Mouse (Mus musculus): ENCODE measurements around the gene Bsn. TPM values are rescaled to one million over a fixed set of nuclear protein-coding genes. Genes with fewer than 3 reads are reported as not detected.
A peak's percentile ranks its signal among the peaks of the same experiment; 100 is the strongest.

Gene Bsn
- polyA plus RNA-seq, 1 experiment = not detected

DNA sequence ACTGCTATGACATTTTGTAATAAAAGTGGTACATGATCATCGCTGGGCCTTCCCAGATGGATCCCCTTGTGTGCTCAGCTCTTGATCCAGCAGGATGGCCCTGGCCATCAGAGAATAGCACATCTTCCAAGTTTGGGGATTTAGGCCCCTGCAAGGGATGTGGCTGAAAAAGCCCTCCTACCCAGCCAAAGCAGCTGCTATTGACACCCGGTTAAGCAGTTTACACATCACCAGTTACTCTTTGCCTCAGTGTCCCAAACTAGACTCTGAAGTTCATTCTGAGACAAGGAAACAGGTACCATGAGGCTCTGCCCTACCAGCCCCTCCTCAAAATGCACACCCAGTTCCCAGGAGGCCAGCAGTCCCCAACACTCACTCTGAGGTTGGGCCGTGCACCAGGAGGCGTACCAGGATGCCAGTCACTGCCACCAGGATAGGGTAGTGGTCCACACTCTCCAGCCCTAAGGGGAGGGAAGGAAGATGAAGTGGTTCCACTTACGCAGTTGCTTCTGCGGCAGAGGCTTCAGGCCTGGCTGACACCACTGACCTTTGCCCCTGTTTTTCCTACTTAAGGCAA, 134.4 kb downstream of the Bsn start:
- WGBS = 85% methylated on average over 6 of the region's 6 CpGs
- Histone ChIP-seq H3K4me3 (ENCODE audit: insufficient read depth, low read depth, low read length) (no peak overlapping the region), H3K27ac (ENCODE audit: insufficient read depth, low read depth, low read length) (no peak overlapping the region), H3K4me1 (ENCODE audit: control insufficient read depth, insufficient read depth, low read length) (peaks cover 11% of the 10 kb centered on the region)
- TF ChIP-seq POLR2A (IDR thresholded peaks at IDR 0.05; ENCODE audit: insufficient read depth, low read depth, low read length) = no peak

DNA sequence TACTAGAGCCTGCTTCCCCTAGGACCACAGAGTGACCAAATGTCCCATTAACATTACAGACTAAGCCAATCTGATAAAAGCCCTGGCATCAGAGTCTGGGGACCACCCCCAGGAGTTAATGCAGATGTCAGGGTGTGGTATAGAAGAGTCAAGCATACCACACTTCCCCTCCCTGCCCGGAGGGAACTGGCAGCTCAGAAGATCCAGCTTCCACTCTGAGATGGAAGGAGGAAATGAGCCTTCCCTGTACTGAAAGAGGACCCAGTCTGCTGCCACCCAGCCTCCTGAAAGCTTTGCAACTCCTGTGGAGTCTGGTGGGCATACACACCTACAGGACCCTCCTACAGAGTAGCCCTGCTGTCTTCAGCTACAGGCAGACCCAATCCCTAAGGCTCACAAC, 135.1 kb downstream of the Bsn start:
- Histone ChIP-seq H3K27ac (ENCODE audit: insufficient read depth, low read depth, low read length) (no peak overlapping the region), H3K4me3 (ENCODE audit: insufficient read depth, low read depth, low read length) (no peak overlapping the region), H3K4me1 (ENCODE audit: control insufficient read depth, insufficient read depth, low read length) (peaks cover 15% of the 10 kb centered on the region)
- 92% methylated on average over 1 of the region's 1 CpGs for WGBS
- TF ChIP-seq POLR2A (IDR thresholded peaks at IDR 0.05; ENCODE audit: insufficient read depth, low read depth, low read length) (no peak), CTCF (IDR thresholded peaks at IDR 0.05; ENCODE audit: insufficient read depth, low read depth, low read length) (no peak)

DNA sequence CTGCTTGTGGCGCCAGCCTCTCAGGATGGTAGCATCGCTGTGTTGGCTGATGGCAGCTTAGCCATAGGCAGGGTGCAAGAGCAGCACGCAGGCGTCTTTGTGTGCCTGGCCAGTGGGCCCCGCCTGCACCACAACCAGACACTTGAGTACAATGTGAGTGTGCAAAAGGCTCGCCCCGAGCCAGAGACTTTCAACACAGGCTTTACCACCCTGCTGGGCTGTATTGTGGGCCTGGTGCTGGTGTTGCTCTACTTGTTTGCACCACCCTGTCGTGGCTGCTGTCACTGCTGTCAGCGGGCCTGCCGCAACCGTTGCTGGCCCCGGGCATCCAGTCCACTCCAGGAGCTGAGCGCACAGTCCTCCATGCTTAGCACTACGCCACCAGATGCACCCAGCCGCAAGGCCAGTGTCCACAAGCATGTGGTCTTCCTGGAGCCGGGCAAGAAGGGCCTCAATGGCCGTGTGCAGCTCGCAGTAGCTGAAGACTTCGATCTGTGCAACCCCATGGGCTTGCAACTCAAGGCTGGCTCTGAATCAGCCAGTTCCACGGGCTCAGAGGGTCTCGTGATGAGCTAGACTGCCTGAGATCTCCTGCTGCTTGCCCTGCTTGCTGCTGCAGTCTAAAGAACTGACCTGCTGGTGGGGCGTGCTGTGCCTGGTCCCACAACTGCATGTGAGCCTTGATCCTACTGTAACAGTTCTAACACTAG, 135.7 kb downstream of the Bsn start:
- WGBS = 89% methylated on average over 22 of the region's 22 CpGs
- no peak overlapping the region for H3K27ac ChIP-seq (ENCODE audit: insufficient read depth, low read depth, low read length)
- no peak for TF ChIP-seq POLR2A (IDR thresholded peaks at IDR 0.05; ENCODE audit: insufficient read depth, low read depth, low read length)
- TF ChIP-seq CTCF (IDR thresholded peaks at IDR 0.05; ENCODE audit: insufficient read depth, low read depth, low read length) = no peak
- H3K4me3 ChIP-seq (ENCODE audit: insufficient read depth, low read depth, low read length) = no peak overlapping the region
- H3K4me1 ChIP-seq (ENCODE audit: control insufficient read depth, insufficient read depth, low read length) = peaks cover 21% of the 10 kb centered on the region

DNA sequence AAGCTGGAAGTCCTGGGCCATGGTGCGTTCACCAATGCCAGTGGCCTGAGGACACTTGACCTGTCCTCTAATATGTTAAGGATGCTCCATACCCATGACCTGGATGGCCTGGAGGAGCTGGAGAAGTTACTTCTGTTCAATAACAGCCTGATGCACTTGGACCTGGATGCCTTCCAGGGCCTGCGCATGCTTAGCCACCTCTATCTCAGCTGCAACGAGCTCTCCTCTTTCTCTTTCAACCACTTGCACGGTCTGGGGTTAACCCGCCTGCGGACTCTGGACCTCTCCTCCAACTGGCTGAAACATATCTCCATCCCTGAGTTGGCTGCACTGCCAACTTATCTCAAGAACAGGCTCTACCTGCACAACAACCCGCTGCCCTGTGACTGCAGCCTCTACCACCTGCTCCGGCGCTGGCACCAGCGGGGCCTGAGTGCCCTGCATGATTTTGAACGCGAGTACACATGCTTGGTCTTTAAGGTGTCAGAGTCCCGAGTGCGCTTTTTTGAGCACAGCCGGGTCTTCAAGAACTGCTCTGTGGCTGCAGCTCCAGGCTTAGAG, 136.4 kb downstream of the Bsn start:
- no peak for TF ChIP-seq POLR2A (IDR thresholded peaks at IDR 0.05; ENCODE audit: insufficient read depth, low read depth, low read length)
- no peak for TF ChIP-seq CTCF (IDR thresholded peaks at IDR 0.05; ENCODE audit: insufficient read depth, low read depth, low read length)
- Histone ChIP-seq H3K27ac (ENCODE audit: insufficient read depth, low read depth, low read length) (no peak overlapping the region), H3K4me3 (ENCODE audit: insufficient read depth, low read depth, low read length) (no peak overlapping the region), H3K4me1 (ENCODE audit: control insufficient read depth, insufficient read depth, low read length) (peaks cover 23% of the 10 kb centered on the region)
- WGBS = 89% methylated on average over 15 of the region's 15 CpGs

DNA sequence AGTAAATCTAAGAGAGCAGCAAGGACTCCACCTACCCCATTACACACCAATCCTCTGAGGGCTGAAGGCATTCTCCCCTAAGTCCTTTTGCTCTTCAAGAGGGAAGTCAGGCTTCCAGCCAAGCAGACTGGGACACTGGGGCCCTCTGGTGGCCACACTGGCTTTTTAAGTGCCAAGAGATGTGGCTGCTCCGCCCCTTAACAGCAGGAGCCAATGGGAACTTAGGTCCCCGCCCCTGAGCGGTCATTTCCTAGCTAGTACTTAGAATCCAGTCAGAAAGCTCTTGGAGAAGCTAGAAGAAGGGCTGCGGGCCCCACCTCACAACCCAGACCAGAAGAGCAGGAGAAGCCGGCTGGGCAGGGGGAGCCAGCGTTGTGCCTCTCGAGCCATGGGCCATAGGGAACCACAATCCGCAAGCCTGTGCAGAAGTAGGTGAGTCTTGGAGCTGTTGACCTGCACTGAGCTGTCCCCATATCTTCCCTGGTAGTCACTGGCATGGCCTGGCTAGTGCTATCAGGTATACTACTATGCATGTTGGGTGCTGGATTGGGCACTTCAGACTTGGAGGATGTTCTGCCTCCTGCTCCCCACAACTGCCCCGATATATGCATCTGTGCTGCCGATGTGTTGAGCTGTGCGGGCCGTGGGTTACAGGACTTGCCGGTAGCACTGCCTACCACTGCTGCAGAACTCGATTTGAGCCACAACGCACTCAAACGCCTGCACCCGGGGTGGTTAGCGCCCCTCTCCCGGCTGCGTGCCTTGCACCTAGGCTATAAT, 137.1 kb downstream of the Bsn start, which contains the start of gene Amigo3:
Gene Amigo3 (plus strand): TSS at position 275 of the 780 bp plus-strand sequence.
- TF ChIP-seq POLR2A (IDR thresholded peaks at IDR 0.05; ENCODE audit: insufficient read depth, low read depth, low read length) (no peak), CTCF (IDR thresholded peaks at IDR 0.05; ENCODE audit: insufficient read depth, low read depth, low read length) (peak; percentile 69)
- Histone ChIP-seq H3K4me1 (ENCODE audit: control insufficient read depth, insufficient read depth, low read length) (peaks cover 25% of the 10 kb centered on the region), H3K4me3 (ENCODE audit: insufficient read depth, low read depth, low read length) (no peak within 1 kb of the TSS), H3K27ac (ENCODE audit: insufficient read depth, low read depth, low read length) (no peak within 1 kb of the TSS)
- 55% methylated on average over 20 of the region's 20 CpGs for WGBS

DNA sequence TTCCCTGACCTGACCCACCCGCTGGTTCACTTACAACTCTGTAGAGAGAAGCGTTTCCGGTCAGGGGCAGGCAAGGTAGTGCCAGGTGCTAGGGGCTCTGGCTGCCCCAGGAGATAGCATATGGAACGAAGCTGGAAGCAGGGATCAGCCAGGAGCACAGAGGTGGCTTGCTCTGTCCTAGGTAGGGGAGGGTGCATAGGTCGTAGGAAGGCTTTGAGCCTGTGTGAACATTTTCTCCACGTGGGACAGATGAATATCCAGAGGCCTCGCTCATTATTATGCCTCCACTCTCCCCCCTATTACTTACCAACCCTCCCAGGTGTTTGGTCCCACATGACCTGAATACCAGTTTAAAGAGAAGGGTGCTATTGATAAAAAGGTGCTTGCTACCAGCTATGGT, 137.8 kb downstream of the Bsn start:
- Histone ChIP-seq H3K4me1 (ENCODE audit: control insufficient read depth, insufficient read depth, low read length) (peaks cover 25% of the 10 kb centered on the region), H3K4me3 (ENCODE audit: insufficient read depth, low read depth, low read length) (no peak overlapping the region), H3K27ac (ENCODE audit: insufficient read depth, low read depth, low read length) (no peak overlapping the region)
- WGBS = 74% methylated on average over 7 of the region's 7 CpGs
- no peak for TF ChIP-seq CTCF (IDR thresholded peaks at IDR 0.05; ENCODE audit: insufficient read depth, low read depth, low read length)

DNA sequence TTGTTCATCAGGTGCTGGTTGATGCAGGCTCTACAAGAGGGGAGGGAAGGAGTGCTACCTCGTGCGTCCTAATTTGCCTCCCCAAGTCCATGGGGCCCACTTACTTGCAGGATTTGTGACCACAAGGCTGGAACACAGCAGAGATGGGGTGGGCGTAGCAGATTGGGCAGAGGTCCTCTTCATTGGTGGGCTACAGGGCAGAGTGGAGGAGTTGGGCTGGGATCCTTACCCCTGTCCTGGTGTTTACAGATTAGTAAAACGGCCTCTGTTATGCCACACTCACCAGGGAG, 138.3 kb downstream of the Bsn start:
- TF ChIP-seq POLR2A (IDR thresholded peaks at IDR 0.05; ENCODE audit: insufficient read depth, low read depth, low read length) (no peak), CTCF (IDR thresholded peaks at IDR 0.05; ENCODE audit: insufficient read depth, low read depth, low read length) (no peak)
- no peak overlapping the region for H3K27ac ChIP-seq (ENCODE audit: insufficient read depth, low read depth, low read length)
- 75% methylated on average over 4 of the region's 4 CpGs for WGBS

DNA sequence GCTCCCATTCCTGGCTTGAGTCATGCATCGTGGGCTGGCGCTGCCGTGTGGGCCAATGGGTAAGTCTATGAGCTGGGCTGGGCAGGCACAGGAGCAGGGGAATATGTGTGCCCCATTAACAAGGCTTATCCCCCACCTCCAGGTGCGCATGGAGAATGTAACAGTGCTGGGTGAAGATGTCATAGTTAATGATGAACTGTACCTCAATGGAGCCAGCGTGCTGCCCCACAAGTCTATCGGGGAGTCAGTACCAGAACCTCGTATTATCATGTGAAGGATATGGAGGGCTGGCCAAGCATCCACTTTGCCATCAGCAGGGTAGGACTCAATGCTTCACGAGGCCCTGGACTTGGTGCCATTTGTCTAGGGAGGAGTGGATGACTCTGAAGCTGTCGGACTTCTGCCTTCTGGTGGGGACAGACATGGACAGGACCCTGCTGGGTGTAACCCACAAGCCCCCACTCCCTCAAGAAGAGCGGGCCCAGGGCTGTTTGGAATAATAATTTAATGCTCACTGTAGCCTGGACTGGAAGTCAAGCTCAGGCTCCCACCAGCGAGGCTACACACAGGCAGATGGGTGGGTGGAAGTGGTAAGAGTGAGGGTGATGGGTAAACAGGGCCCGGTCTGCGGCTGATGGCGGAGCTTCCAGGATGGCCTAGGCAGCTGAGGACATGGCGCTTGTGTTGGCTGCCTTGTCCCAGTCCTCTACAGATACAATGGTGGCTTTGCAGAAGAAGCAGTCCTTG, 138.8 kb downstream of the Bsn start:
- 86% methylated on average over 15 of the region's 15 CpGs for WGBS
- TF ChIP-seq CTCF (IDR thresholded peaks at IDR 0.05; ENCODE audit: insufficient read depth, low read depth, low read length) (no peak), POLR2A (IDR thresholded peaks at IDR 0.05; ENCODE audit: insufficient read depth, low read depth, low read length) (no peak)
- no peak overlapping the region for H3K4me3 ChIP-seq (ENCODE audit: insufficient read depth, low read depth, low read length)
- H3K27ac ChIP-seq (ENCODE audit: insufficient read depth, low read depth, low read length) = no peak overlapping the region
- peaks cover 25% of the 10 kb centered on the region for H3K4me1 ChIP-seq (ENCODE audit: control insufficient read depth, insufficient read depth, low read length)

More for the DNA sequence above, 138.3 kb downstream of the Bsn start:
- H3K4me1 ChIP-seq (ENCODE audit: control insufficient read depth, insufficient read depth, low read length) = peaks cover 25% of the 10 kb centered on the region
- no peak overlapping the region for H3K4me3 ChIP-seq (ENCODE audit: insufficient read depth, low read depth, low read length)

Data from olfactory bulb, adult 2 months (tissue).